Mouse (Mus musculus): ENCODE results near the gene Fads3. TPM values are rescaled to one million over a fixed set of nuclear protein-coding genes. Genes with fewer than 3 reads are reported as not detected.

Gene Fads3
- polyA plus RNA-seq, 1 experiment from 2014 or later = 22.3 TPM

GRCm38 (mm10) chr19:10064173-10065012, 23.0 kb downstream of the Fads3 start:
- no peaks in the 10 kb centered on the region for H3K27me3 ChIP-seq
- no peak overlapping the region for H3K4me2 ChIP-seq
- H3K4me3 ChIP-seq (replicated peaks) = no peak overlapping the region
- H3K27ac ChIP-seq = no peak overlapping the region
- 84% methylated on average over 10 of the region's 10 CpGs for WGBS
- H3K4me1 ChIP-seq = peaks cover 3% of the 10 kb centered on the region; the same call in 1 of the 2 replicates
- ATAC-seq (replicated peaks; ENCODE audit: low FRiP score) = no peak
- peaks cover 88% of the 10 kb centered on the region for H3K36me3 ChIP-seq
- no peak overlapping the region for H3K9ac ChIP-seq
- no peaks in the 10 kb centered on the region for H3K9me3 ChIP-seq (replicated peaks)

- Histone ChIP-seq H3K9me3 (replicated peaks) (no peaks in the 10 kb centered on the region), H3K4me1 (0 out of 2 replicates have a peak, but pooled peaks cover 3% of the 10 kb centered on the region), H3K36me3 (peaks cover 100% of the 10 kb centered on the region), H3K27ac (no peak overlapping the region), H3K4me2 (no peak overlapping the region), H3K27me3 (no peaks in the 10 kb centered on the region), H3K9ac (no peak overlapping the region), H3K4me3 (replicated peaks) (no peak overlapping the region)
- 94% methylated on average over 5 of the region's 5 CpGs for WGBS
- ATAC-seq (replicated peaks; ENCODE audit: low FRiP score) = no peak
Measured at GRCm38 (mm10) chr19:10065465-10066188, 24.3 kb downstream of the Fads3 start.

DNA sequence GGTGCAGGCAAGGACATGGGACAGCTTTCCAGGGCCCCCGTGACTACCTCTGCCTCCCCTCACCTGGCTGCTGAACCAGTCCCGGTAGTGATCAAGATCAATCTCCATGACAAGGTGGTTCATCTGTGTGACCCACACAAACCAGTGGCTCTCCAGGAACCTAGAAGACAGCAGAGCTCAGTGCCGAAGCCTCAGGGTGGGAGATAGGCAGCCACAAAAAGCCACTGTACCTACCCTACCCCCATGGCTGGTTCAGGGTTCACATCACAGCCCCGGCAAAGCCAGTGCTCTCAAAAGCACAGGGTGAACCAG, 24.8 kb downstream of the Fads3 start:
- Histone ChIP-seq H3K27ac (no peak overlapping the region), H3K27me3 (no peaks in the 10 kb centered on the region), H3K36me3 (peaks cover 100% of the 10 kb centered on the region), H3K4me3 (replicated peaks) (no peak overlapping the region), H3K4me2 (no peak overlapping the region), H3K9me3 (replicated peaks) (no peaks in the 10 kb centered on the region), H3K4me1 (no peaks in the 10 kb centered on the region), H3K9ac (no peak overlapping the region)
- no peak for ATAC-seq (replicated peaks; ENCODE audit: low FRiP score)
- WGBS = 91% methylated on average over 4 of the region's 4 CpGs

DNA sequence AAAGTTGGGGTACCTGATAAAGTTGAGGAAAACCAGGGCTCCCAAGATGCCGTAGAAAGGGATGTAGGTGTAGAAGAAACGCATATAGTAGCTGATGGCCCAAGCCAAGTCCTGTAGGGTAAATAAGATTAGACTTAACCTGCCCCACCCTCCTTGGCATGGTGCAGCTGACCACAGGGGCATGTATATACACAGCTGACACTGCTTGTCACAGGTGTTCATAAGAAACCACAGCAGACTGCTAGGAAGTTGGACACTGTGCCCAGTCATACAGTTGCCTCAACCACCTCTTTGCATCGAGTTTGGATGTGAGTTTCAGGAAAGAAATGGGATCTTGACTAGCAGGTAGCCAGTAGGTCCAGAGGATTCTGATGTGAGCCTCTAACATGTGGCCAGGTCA, 25.1 kb downstream of the Fads3 start:
- Histone ChIP-seq H3K27me3 (no peaks in the 10 kb centered on the region), H3K4me1 (no peaks in the 10 kb centered on the region), H3K4me3 (replicated peaks) (no peak overlapping the region), H3K27ac (no peak overlapping the region), H3K36me3 (peaks cover 100% of the 10 kb centered on the region), H3K9me3 (replicated peaks) (no peaks in the 10 kb centered on the region), H3K9ac (no peak overlapping the region), H3K4me2 (no peak overlapping the region)
- ATAC-seq (replicated peaks; ENCODE audit: low FRiP score) = no peak
- 96% methylated on average over 3 of the region's 3 CpGs for WGBS

DNA sequence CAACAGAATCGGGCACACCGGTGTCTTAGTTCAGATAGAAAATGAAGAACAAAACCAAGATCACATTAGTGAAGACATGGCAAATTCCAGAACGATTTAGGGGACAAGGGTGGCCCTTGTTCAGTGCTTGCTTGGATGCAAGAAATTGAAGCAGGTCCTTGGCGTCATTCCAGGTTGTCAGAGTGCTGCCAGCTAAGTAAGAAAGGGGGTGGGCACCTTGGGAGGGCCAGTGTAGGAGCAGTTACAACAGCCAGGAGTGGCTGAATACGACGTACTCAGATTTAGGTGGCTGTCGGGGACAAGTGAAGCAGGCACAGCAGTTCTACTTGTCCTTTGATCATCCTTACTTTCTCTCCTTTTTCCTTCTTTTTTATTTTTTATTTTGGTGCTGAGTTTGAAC, 26.3 kb downstream of the Fads3 start:
- Histone ChIP-seq H3K4me1 (no peaks in the 10 kb centered on the region), H3K27me3 (no peaks in the 10 kb centered on the region), H3K36me3 (peaks cover 100% of the 10 kb centered on the region), H3K4me2 (no peak overlapping the region), H3K9me3 (replicated peaks) (no peaks in the 10 kb centered on the region), H3K27ac (no peak overlapping the region), H3K9ac (no peak overlapping the region), H3K4me3 (replicated peaks) (no peak overlapping the region)
- ATAC-seq (replicated peaks; ENCODE audit: low FRiP score) = no peak
- WGBS = 92% methylated on average over 7 of the region's 7 CpGs

GRCm38 (mm10) chr19:10070186-10070980, 29.0 kb downstream of the Fads3 start:
- Histone ChIP-seq H3K9me3 (replicated peaks) (no peaks in the 10 kb centered on the region), H3K36me3 (peaks cover 100% of the 10 kb centered on the region), H3K4me3 (replicated peaks) (no peak overlapping the region), H3K4me1 (no peaks in the 10 kb centered on the region), H3K27me3 (no peaks in the 10 kb centered on the region), H3K9ac (no peak overlapping the region), H3K27ac (no peak overlapping the region), H3K4me2 (no peak overlapping the region)
- ATAC-seq (replicated peaks; ENCODE audit: low FRiP score) = no peak
- WGBS = 87% methylated on average over 8 of the region's 8 CpGs

GRCm38 (mm10) chr19:10071166-10071565, 29.8 kb downstream of the Fads3 start:
- H3K27me3 ChIP-seq = no peaks in the 10 kb centered on the region
- 87% methylated on average over 5 of the region's 5 CpGs for WGBS
- H3K9me3 ChIP-seq (replicated peaks) = no peaks in the 10 kb centered on the region
- H3K4me2 ChIP-seq = no peak overlapping the region
- no peaks in the 10 kb centered on the region for H3K4me1 ChIP-seq
- ATAC-seq (replicated peaks; ENCODE audit: low FRiP score) = no peak
- peaks cover 100% of the 10 kb centered on the region for H3K36me3 ChIP-seq
- no peak overlapping the region for H3K4me3 ChIP-seq (replicated peaks)
- no peak overlapping the region for H3K9ac ChIP-seq
- no peak overlapping the region for H3K27ac ChIP-seq

GRCm38 (mm10) chr19:10071892-10072291, 30.5 kb downstream of the Fads3 start:
- no peak overlapping the region for H3K4me3 ChIP-seq (replicated peaks)
- no peak overlapping the region for H3K9ac ChIP-seq
- H3K9me3 ChIP-seq (replicated peaks) = no peaks in the 10 kb centered on the region
- H3K27ac ChIP-seq = no peak overlapping the region
- 82% methylated on average over 4 of the region's 4 CpGs for WGBS
- ATAC-seq (replicated peaks; ENCODE audit: low FRiP score) = no peak
- H3K36me3 ChIP-seq = peaks cover 100% of the 10 kb centered on the region
- H3K4me1 ChIP-seq = no peaks in the 10 kb centered on the region
- H3K27me3 ChIP-seq = no peaks in the 10 kb centered on the region
- H3K4me2 ChIP-seq = no peak overlapping the region

DNA sequence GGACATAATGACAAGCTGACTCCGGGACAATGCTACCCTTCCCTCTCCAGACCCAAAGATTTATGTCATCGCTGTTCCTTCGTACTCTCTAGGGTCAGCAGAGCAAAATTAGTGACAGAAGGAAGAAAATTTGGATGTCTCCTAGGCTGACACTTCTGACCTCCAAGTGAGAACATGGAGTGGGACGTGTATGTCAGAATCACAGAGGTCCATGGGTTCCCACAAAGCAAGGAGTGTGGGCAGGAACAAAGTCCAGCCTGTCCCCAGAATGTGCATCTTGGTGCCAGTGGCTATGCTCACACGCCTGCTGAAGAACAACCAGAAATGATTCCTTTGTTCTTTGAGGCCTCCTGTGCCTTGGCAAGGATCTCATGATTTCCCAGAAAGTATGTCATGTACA, 31.8 kb downstream of the Fads3 start:
- 91% methylated on average over 5 of the region's 5 CpGs for WGBS
- ATAC-seq (replicated peaks; ENCODE audit: low FRiP score) = no peak
- no peaks in the 10 kb centered on the region for H3K27me3 ChIP-seq
- H3K9me3 ChIP-seq (replicated peaks) = no peaks in the 10 kb centered on the region
- no peaks in the 10 kb centered on the region for H3K4me1 ChIP-seq
- H3K4me2 ChIP-seq = no peak overlapping the region
- H3K9ac ChIP-seq = no peak overlapping the region
- H3K36me3 ChIP-seq = peaks cover 100% of the 10 kb centered on the region
- H3K27ac ChIP-seq = no peak overlapping the region
- no peak overlapping the region for H3K4me3 ChIP-seq (replicated peaks)

DNA sequence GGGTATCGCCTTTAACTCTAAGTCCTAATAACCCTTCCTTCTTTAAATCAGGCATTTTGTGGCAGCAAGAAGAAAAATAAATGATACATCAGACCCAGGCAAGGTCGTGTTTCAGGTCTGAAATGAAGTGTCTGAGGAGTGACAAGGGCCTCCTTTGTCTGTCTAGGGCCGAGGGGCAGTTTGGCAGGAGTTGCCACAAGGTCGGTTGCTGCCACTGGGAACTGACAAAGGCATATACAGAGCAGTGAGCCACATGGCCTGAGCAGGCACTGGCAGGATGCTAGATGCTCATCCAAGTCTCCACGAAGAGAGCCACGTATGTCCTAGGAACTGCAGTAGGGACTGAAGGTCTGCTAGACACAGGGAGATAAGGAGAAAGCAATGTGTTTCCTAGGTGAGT, 37.0 kb downstream of the Fads3 start:
- no peak overlapping the region for H3K4me3 ChIP-seq (replicated peaks)
- peaks cover 100% of the 10 kb centered on the region for H3K36me3 ChIP-seq
- no peaks in the 10 kb centered on the region for H3K4me1 ChIP-seq
- H3K27me3 ChIP-seq = no peaks in the 10 kb centered on the region
- WGBS = 85% methylated on average over 6 of the region's 6 CpGs
- H3K9me3 ChIP-seq (replicated peaks) = no peaks in the 10 kb centered on the region
- no peak for ATAC-seq (replicated peaks; ENCODE audit: low FRiP score)
- H3K9ac ChIP-seq = no peak overlapping the region
- H3K27ac ChIP-seq = no peak overlapping the region
- H3K4me2 ChIP-seq = no peak overlapping the region

DNA sequence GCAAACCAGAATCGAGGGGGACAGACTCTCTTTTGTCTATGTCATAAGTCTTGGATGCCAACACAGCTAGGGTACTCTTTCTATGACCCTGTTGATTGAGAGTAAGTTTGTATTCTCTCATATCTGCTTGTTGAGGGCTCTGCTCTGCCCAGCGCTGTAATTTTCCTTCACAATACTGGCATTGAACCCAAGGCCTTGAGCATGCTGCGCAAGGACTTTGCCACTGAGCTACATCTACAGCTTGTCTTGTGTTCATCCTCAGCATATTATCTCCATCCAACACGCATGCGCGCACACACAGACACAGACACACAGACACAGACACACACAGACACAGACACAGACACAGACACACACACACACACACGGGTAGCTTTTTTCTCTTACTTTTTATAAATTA, 39.0 kb downstream of the Fads3 start:
- Histone ChIP-seq H3K4me1 (no peaks in the 10 kb centered on the region), H3K4me3 (replicated peaks) (no peak overlapping the region), H3K27me3 (no peaks in the 10 kb centered on the region), H3K9me3 (replicated peaks) (no peaks in the 10 kb centered on the region), H3K9ac (no peak overlapping the region), H3K36me3 (peaks cover 99% of the 10 kb centered on the region), H3K4me2 (no peak overlapping the region), H3K27ac (no peak overlapping the region)
- ATAC-seq (replicated peaks; ENCODE audit: low FRiP score) = no peak
- WGBS = 97% methylated on average over 7 of the region's 7 CpGs

- Histone ChIP-seq H3K36me3 (peaks cover 99% of the 10 kb centered on the region), H3K27ac (no peak overlapping the region), H3K27me3 (no peaks in the 10 kb centered on the region), H3K9me3 (replicated peaks) (no peaks in the 10 kb centered on the region), H3K4me1 (no peaks in the 10 kb centered on the region), H3K4me3 (replicated peaks) (no peak overlapping the region), H3K9ac (no peak overlapping the region), H3K4me2 (no peak overlapping the region)
- ATAC-seq (replicated peaks; ENCODE audit: low FRiP score) = no peak
- 87% methylated on average over 3 of the region's 3 CpGs for WGBS
Measured at GRCm38 (mm10) chr19:10082105-10082504, 40.7 kb downstream of the Fads3 start.

Data from kidney, embryonic 15.5 days (tissue).